Mouse (Mus musculus): ENCODE measurements around the gene Trim2.

GRCm38 (mm10) chr3:84260837-84261236 is 45.8 kb downstream of the Trim2 start:
- TF ChIP-seq CTCF (IDR thresholded peaks at IDR 0.05; ENCODE audit: borderline replicate concordance, extremely low read depth, insufficient read depth, insufficient read length) (no peak), POLR2A (IDR thresholded peaks at IDR 0.05; ENCODE audit: borderline replicate concordance, extremely low read depth, insufficient read depth, insufficient read length, poor library complexity, severe bottlenecking) (no peak)
